Mouse (Mus musculus) liver, embryonic 14.5 days (tissue): ENCODE data around the gene Pbxip1. TPM values are rescaled to one million over a fixed set of nuclear protein-coding genes. Genes with fewer than 3 reads are reported as not detected.
A peak's percentile ranks its signal among the peaks of the same experiment; 100 is the strongest.

Experiments used
- ATAC-seq: fragments of 200-750 bp; cut with Nextera tagmentation; 2 replicates; pipeline ENCODE4 v1.8.0; 2017; ENCODE audit warnings: moderate number of reproducible peaks, mild to moderate bottlenecking, moderate library complexity; ENCODE audit not compliant: insufficient read depth
- DNase-seq, 3 experiments: peaks; one replicate each; pipeline ENCODE4 v3.0.0-alpha.2; 2012 to 2013; ENCODE audit warnings: low read depth in 3 of 3, low spot score in 3 of 3
- H3K27ac ChIP-seq: fragments of 300-500 bp; sonication (generic); 2 replicates; pipeline ENCODE4 v1.5.1; 2014; ENCODE audit warnings: moderate library complexity, mild to moderate bottlenecking, control low read depth, inconsistent platforms
- H3K27me3 ChIP-seq: fragments of 300-500 bp; sonication (generic); 2 replicates; pipeline ENCODE4 v1.6.1; 2014; ENCODE audit warnings: mild to moderate bottlenecking, low read length, moderate library complexity; ENCODE audit not compliant: control insufficient read depth, insufficient read depth
- H3K36me3 ChIP-seq: fragments of 300-500 bp; sonication (generic); replicated peaks from 2 replicates; pipeline ENCODE4 v1.6.1; 2014; ENCODE audit warnings: low read depth; ENCODE audit not compliant: control insufficient read depth, insufficient read depth
- H3K4me1 ChIP-seq, 2 experiments: fragments of 200-500 bp in 1 of 2; fragments of 300-500 bp in 1 of 2; sonication (generic) in 1 of 2; replicated peaks; 2 replicates each; pipeline ENCODE4 v1.6.1; 2012 to 2014; ENCODE audit warnings: antibody characterized with exemption in 1 of 2, inconsistent platforms in 1 of 2, low read length in 1 of 2; ENCODE audit not compliant: control insufficient read depth in 2 of 2, insufficient read depth in 2 of 2
- H3K4me2 ChIP-seq: fragments of 300-500 bp; sonication (generic); 2 replicates; pipeline ENCODE4 v1.6.1; 2014; ENCODE audit warnings: low read depth, mild to moderate bottlenecking, control low read depth, moderate library complexity
- H3K4me3 ChIP-seq, 2 experiments: fragments of 200-500 bp in 1 of 2; fragments of 300-500 bp in 1 of 2; sonication (generic) in 1 of 2; 2 replicates each; pipeline ENCODE4 v1.5.1; 2012 to 2014; ENCODE audit warnings: low read depth in 2 of 2, low read length in 2 of 2, mild to moderate bottlenecking in 2 of 2, control low read depth in 1 of 2, inconsistent platforms in 1 of 2, moderate library complexity in 1 of 2; ENCODE audit not compliant: insufficient read depth in 1 of 2
- H3K9ac ChIP-seq: fragments of 300-500 bp; sonication (generic); replicated peaks from 2 replicates; pipeline ENCODE4 v1.6.1; 2014; ENCODE audit warnings: mild to moderate bottlenecking, control low read depth, moderate library complexity
- H3K9me3 ChIP-seq: fragments of 300-500 bp; sonication (generic); 2 replicates; pipeline ENCODE4 v1.6.1; 2016; ENCODE audit warnings: low read length, mixed read lengths; ENCODE audit not compliant: control insufficient read depth
- CTCF ChIP-seq: IDR thresholded peaks from 2 replicates; pipeline ENCODE4 v1.5.1; 2016; ENCODE audit warnings: antibody characterized with exemption, low read depth, control low read depth
- EP300 ChIP-seq: IDR thresholded peaks from 2 replicates; pipeline ENCODE4 v1.6.1; 2016; ENCODE audit warnings: antibody characterized with exemption, low read depth
- WGBS: fragments of 180-500 bp; shearing (Covaris S2); extraction: QIAGEN DNeasy Blood & Tissue Kit; methylation state at CpG from one replicate; pipeline ENCODE4 v1.1.7; 2014; ENCODE audit not compliant: insufficient replicate concordance; 5-methylcytosine and 5-hydroxymethylcytosine counted together
- polyA plus RNA-seq, 2 experiments: library from polyadenylated mRNA; depleted of rRNA in 1 of 2; stranded (reverse) in 1 of 2; unstranded in 1 of 2; fragments of >200 nt; fragmentation: Nextera tagmentation in 1 of 2; extraction: Ambion mirVana in 1 of 2; gene quantifications; 2 replicates each; pipeline versions ENCODE4 v1.2.1 to v1.2.3; 2012 to 2014

Gene Pbxip1
- polyA plus RNA-seq, 2 experiments: 2.8 to 3.1 TPM

- ATAC-seq (no peak), DNase-seq (no peak)
- TF ChIP-seq CTCF (no peak), EP300 (no peak)
- H3K27me3 ChIP-seq: peaks cover 19% of the 10 kb centered on the region
- H3K9me3 ChIP-seq: no peaks in the 10 kb centered on the region
- no peak overlapping the region for H3K27ac ChIP-seq
- 55% methylated on average over 5 of the region's 5 CpGs for WGBS
- peaks cover 4 to 16% of the 10 kb centered on the region in 2 experiments for H3K4me1 ChIP-seq
- no peak overlapping the region for H3K9ac ChIP-seq
- no peaks in the 10 kb centered on the region for H3K36me3 ChIP-seq
- no peak overlapping the region for H3K4me3 ChIP-seq
- H3K4me2 ChIP-seq: 0 out of 2 replicates have a peak overlapping the region, but pooled peaks have one; percentile 7
Measured at GRCm38 (mm10) chr3:89390111-89390515, 46.4 kb upstream of the Pbxip1 start.

GRCm38 (mm10) chr3:89390699-89391662, 45.5 kb upstream of the Pbxip1 start:
- Histone ChIP-seq H3K4me3 (peak overlapping the region; percentile 35 to 61), H3K36me3 (no peaks in the 10 kb centered on the region), H3K27ac (no peak overlapping the region), H3K9me3 (no peaks in the 10 kb centered on the region), H3K9ac (no peak overlapping the region), H3K4me1 (peaks cover 9 to 22% of the 10 kb centered on the region in 2 experiments), H3K27me3 (peaks cover 20% of the 10 kb centered on the region), H3K4me2 (peak overlapping the region; percentile 98)
- 23% methylated on average over 19 of the region's 19 CpGs for WGBS
- TF ChIP-seq CTCF (no peak), EP300 (no peak)
- no peak for DNase-seq
- ATAC-seq: no peak

GRCm38 (mm10) chr3:89391663-89392511, 44.6 kb upstream of the Pbxip1 start:
- TF ChIP-seq CTCF (no peak), EP300 (no peak)
- no peak for ATAC-seq
- peaks cover 9 to 27% of the 10 kb centered on the region in 2 experiments for H3K4me1 ChIP-seq
- no peaks in the 10 kb centered on the region for H3K36me3 ChIP-seq
- H3K4me2 ChIP-seq: peak overlapping the region; percentile 98
- H3K27ac ChIP-seq: no peak overlapping the region
- 1% methylated on average over 56 of the region's 56 CpGs for WGBS
- no peaks in the 10 kb centered on the region for H3K9me3 ChIP-seq
- peak overlapping the region; percentile 60 to 61 for H3K4me3 ChIP-seq
- peak overlapping the region; percentile 25 for H3K9ac ChIP-seq
- no peak for DNase-seq
- peaks cover 20% of the 10 kb centered on the region for H3K27me3 ChIP-seq

GRCm38 (mm10) chr3:89392871-89393311, 43.6 kb upstream of the Pbxip1 start:
- DNase-seq (no peak), ATAC-seq (no peak)
- WGBS: 1% methylated on average over 19 of the region's 24 CpGs

More at GRCm38 (mm10) chr3:89392871-89393311, 43.6 kb upstream of the Pbxip1 start:
- H3K4me2 ChIP-seq: peak overlapping the region; percentile 98
- H3K27me3 ChIP-seq: peaks cover 20% of the 10 kb centered on the region
- H3K27ac ChIP-seq: no peak overlapping the region
- H3K4me3 ChIP-seq: peak overlapping the region; percentile 60 to 61
- no peaks in the 10 kb centered on the region for H3K9me3 ChIP-seq
- no peaks in the 10 kb centered on the region for H3K36me3 ChIP-seq
- H3K4me1 ChIP-seq: peaks cover 9 to 28% of the 10 kb centered on the region in 2 experiments
- peak overlapping the region; percentile 12; the same call in 1 of the 2 replicates for H3K9ac ChIP-seq
- TF ChIP-seq EP300 (no peak), CTCF (no peak)
